Mouse (Mus musculus) urinary bladder, postnatal 10 days (tissue): ENCODE results near the gene Btbd35f3.
"Not testable (repeated sequence)": the region's sequence is repeated elsewhere in the genome, so short reads cannot be mapped to it uniquely, and the experiment has no call there.

Experiments
- DNase-seq: peaks from one replicate; pipeline ENCODE4 v3.0.0; 2022; ENCODE audit warnings: low spot score

The Btbd35f3 gene

DNA sequence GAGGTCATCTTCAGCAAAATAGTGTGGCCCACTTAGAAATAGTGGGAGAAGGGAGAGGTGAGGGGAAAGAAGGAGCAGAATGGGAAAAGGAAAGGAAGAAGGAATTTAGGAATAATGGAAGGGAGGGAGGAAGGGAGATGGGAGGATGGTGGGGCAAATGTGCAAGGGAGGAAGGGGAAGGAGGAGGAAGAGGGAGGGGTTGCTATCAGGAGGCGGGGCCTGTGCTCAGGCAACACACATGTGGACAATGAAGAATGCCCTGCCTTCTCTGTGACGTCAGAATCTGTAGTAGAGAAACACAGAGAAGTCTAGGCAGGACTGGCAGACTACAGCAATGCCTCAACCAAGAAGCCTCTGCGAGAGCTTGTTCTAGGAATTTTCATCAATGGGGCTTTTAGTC, at the start of gene Btbd35f3:
Btbd35f3 (plus strand) TSS at position 301 of the 400 bp plus-strand sequence.
- DNase-seq: not testable (repeated sequence)
